Mouse (Mus musculus) frontal cortex, postnatal 25 days (tissue): Measurements from ENCODE around the gene Gm15107.
"Not testable (repeated sequence)": the region's sequence is repeated elsewhere in the genome, so short reads cannot be mapped to it uniquely, and the experiment has no call there.

Experiments
- DNase-seq, 2 experiments: peaks; one replicate each; pipeline ENCODE4 v3.0.0; 2022; ENCODE audit warnings: low spot score in 2 of 2

The Gm15107 gene

GRCm38 (mm10) chrX:148180424-148180823 lies at the start of gene Gm15107:
TSS of gene Gm15107 (plus strand) at chrX:148180724.
- DNase-seq = not testable (repeated sequence)
